Mouse (Mus musculus) naive thymus-derived CD4-positive, alpha-beta T cell, adult 5 months (primary cell): ENCODE results near the gene Josd2. TPM values are rescaled to one million over a fixed set of nuclear protein-coding genes. Genes with fewer than 3 reads are reported as not detected.

Experiments used
- polyA plus RNA-seq: library from polyadenylated mRNA; unstranded; fragments of 100-300 nt; shearing (Covaris generic); gene quantifications from one replicate; pipeline ENCODE4 v1.2.1, GENCODE M21; 2017

Gene Josd2
- 69.6 TPM for polyA plus RNA-seq

DNA sequence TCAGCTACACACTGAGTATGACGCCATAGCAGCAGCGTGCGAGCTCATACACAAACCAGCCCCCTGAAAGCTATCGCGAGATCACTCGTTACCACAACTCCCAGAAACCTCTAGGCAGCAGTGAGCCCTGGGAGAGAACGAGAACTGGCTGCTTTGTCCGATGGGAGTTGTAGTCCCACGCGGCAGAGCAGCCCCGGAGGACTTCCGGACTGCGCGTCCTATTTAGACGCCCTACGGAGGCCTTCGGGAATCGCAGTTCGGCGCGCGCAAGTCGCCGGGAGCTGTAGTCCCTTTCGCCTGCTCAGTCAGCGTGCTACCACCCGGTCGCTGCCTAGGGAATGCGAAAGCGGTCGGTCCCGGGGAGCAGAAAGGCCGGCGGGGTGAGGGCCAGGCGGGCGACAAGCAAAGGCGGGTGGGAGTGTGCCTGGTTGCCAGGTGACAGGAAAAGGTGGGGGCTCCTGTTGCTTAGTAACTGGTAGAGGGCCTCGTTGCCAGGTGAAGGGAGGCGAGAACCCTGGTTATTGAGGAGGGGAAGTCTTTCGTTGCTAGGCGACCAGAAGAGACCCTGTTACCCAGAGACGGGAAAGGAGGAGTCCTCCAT, at the start of gene Josd2:
TSS of gene Josd2 (plus strand) at position 170 of the 601 bp plus-strand sequence.

GRCm38 (mm10) chr7:44428968-44429521, 38.7 kb upstream of the Josd2 start, which contains the start of gene Lrrc4b:
TSS of gene Lrrc4b (plus strand) at chr7:44429018.

GRCm38 (mm10) chr7:44465111-44465510, 2.7 kb upstream of the Josd2 start, which contains the start of gene Aspdh:
TSS of gene Aspdh (plus strand) at chr7:44465391.

GRCm38 (mm10) chr7:44495992-44496770, 28.4 kb downstream of the Josd2 start, which contains the start of the genes Emc10 and Fam71e1:
TSS of gene Emc10 (minus strand) at chr7:44496529.
TSS of gene Fam71e1 (plus strand) at chr7:44496581.

Other genes starting within 250 kb of the Josd2 start
- gene Klk1, start 242.6 kb upstream of the Josd2 start, polyA plus RNA-seq, result not detected
- gene Gm36864, start 231.8 kb upstream of the Josd2 start, polyA plus RNA-seq, result not detected
- 1.1 TPM for gene 1700028J19Rik, start 221.3 kb upstream of the Josd2 start, polyA plus RNA-seq
- 266 TPM for gene 2410002F23Rik, start 221.3 kb upstream of the Josd2 start, polyA plus RNA-seq
- gene Acp4, start 210.6 kb upstream of the Josd2 start, polyA plus RNA-seq, result not detected
- not detected for gene Gm15517, start 206.5 kb upstream of the Josd2 start, polyA plus RNA-seq
- gene Clec11a, start 161.1 kb upstream of the Josd2 start, polyA plus RNA-seq, result 0.46 TPM
- gene Shank1, start 157.7 kb upstream of the Josd2 start, polyA plus RNA-seq, result 0.09 TPM
- gene Syt3, start 83.9 kb upstream of the Josd2 start, polyA plus RNA-seq, result 0.49 TPM
- 0.66 TPM for gene 1700008O03Rik, start 82.2 kb upstream of the Josd2 start, polyA plus RNA-seq
- not detected for gene Lrrc4b, start 39.0 kb upstream of the Josd2 start, polyA plus RNA-seq
- gene Aspdh, start 2.6 kb upstream of the Josd2 start, polyA plus RNA-seq, result not detected
- 180 TPM for gene Emc10, start 28.5 kb downstream of the Josd2 start, polyA plus RNA-seq
- 3.1 TPM for gene Fam71e1, start 28.6 kb downstream of the Josd2 start, polyA plus RNA-seq
- gene Mybpc2, start 56.7 kb downstream of the Josd2 start, polyA plus RNA-seq, result not detected
- gene Spib, start 64.1 kb downstream of the Josd2 start, polyA plus RNA-seq, result not detected
- 59.9 TPM for gene Pold1, start 80.9 kb downstream of the Josd2 start, polyA plus RNA-seq
- gene Nr1h2, start 86.0 kb downstream of the Josd2 start, polyA plus RNA-seq, result 222 TPM
- not detected for gene Napsa, start 104.4 kb downstream of the Josd2 start, polyA plus RNA-seq
- gene Kcnc3, start 122.7 kb downstream of the Josd2 start, polyA plus RNA-seq, result not detected
- not detected for gene Myh14, start 202.9 kb downstream of the Josd2 start, polyA plus RNA-seq
- gene Izumo2, start 240.8 kb downstream of the Josd2 start, polyA plus RNA-seq, result not detected